Mouse (Mus musculus) embryonic facial prominence, embryonic 11.5 days (tissue): Measurements from ENCODE around the gene Ccdc149. TPM values are rescaled to one million over a fixed set of nuclear protein-coding genes. Genes with fewer than 3 reads are reported as not detected.
A peak's percentile ranks its signal among the peaks of the same experiment; 100 is the strongest.

Experiments used
- ATAC-seq: fragments of 200-750 bp; cut with Nextera tagmentation; replicated peaks from 2 replicates; pipeline ENCODE4 v1.8.0; 2017; ENCODE audit warnings: low read depth; ENCODE audit not compliant: insufficient number of reproducible peaks, low FRiP score, low TSS enrichment
- DNase-seq: peaks from one replicate; pipeline ENCODE4 v3.0.0-alpha.2; 2015; ENCODE audit warnings: low spot score
- H3K27ac ChIP-seq: fragments of 300-500 bp; sonication (generic); replicated peaks from 2 replicates; pipeline ENCODE4 v1.5.1; 2014; ENCODE audit warnings: mild to moderate bottlenecking, low read depth, low read length, control low read depth
- H3K27me3 ChIP-seq: fragments of 300-500 bp; sonication (generic); 2 replicates; pipeline ENCODE4 v1.6.1; 2014; ENCODE audit warnings: mild to moderate bottlenecking, low read length, moderate library complexity, mixed read lengths; ENCODE audit not compliant: control insufficient read depth, insufficient read depth
- H3K36me3 ChIP-seq: fragments of 300-500 bp; sonication (generic); replicated peaks from 2 replicates; pipeline ENCODE4 v1.6.1; 2014; ENCODE audit warnings: low read depth, mild to moderate bottlenecking, low read length, moderate library complexity, mixed read lengths; ENCODE audit not compliant: control insufficient read depth, insufficient read depth
- H3K4me1 ChIP-seq: fragments of 300-500 bp; sonication (generic); 2 replicates; pipeline ENCODE4 v1.6.1; 2014; ENCODE audit warnings: low read length, mixed read lengths; ENCODE audit not compliant: control insufficient read depth, insufficient read depth
- H3K4me2 ChIP-seq: fragments of 300-500 bp; sonication (generic); 2 replicates; pipeline ENCODE4 v1.6.1; 2014; ENCODE audit warnings: low read depth, mild to moderate bottlenecking, control low read depth, low read length, moderate library complexity
- H3K4me3 ChIP-seq: fragments of 300-500 bp; sonication (generic); 2 replicates; pipeline ENCODE4 v1.5.1; 2014; ENCODE audit warnings: low read depth, low read length, control low read depth
- H3K9ac ChIP-seq: fragments of 300-500 bp; sonication (generic); replicated peaks from 2 replicates; pipeline ENCODE4 v1.6.1; 2014; ENCODE audit warnings: mild to moderate bottlenecking, control low read depth, low read length
- H3K9me3 ChIP-seq: fragments of 300-500 bp; sonication (generic); replicated peaks from 2 replicates; pipeline ENCODE4 v1.6.1; 2016; ENCODE audit warnings: mild to moderate bottlenecking, low read length, inconsistent platforms, mixed read lengths; ENCODE audit not compliant: control insufficient read depth
- WGBS: fragments of 180-500 bp; shearing (Covaris S2); extraction: QIAGEN DNeasy Blood & Tissue Kit; methylation state at CpG from one replicate; pipeline ENCODE4 v1.1.7; 2014; 5-methylcytosine and 5-hydroxymethylcytosine counted together
- polyA plus RNA-seq: library from polyadenylated mRNA; unstranded; fragments of >200 nt; fragmentation: Nextera tagmentation; extraction: Ambion mirVana; gene quantifications from 2 replicates; pipeline ENCODE4 v1.2.1, GENCODE M21; 2014

The Ccdc149 gene
- polyA plus RNA-seq, 1 experiment from 2014 or later: 1.2 TPM

DNA sequence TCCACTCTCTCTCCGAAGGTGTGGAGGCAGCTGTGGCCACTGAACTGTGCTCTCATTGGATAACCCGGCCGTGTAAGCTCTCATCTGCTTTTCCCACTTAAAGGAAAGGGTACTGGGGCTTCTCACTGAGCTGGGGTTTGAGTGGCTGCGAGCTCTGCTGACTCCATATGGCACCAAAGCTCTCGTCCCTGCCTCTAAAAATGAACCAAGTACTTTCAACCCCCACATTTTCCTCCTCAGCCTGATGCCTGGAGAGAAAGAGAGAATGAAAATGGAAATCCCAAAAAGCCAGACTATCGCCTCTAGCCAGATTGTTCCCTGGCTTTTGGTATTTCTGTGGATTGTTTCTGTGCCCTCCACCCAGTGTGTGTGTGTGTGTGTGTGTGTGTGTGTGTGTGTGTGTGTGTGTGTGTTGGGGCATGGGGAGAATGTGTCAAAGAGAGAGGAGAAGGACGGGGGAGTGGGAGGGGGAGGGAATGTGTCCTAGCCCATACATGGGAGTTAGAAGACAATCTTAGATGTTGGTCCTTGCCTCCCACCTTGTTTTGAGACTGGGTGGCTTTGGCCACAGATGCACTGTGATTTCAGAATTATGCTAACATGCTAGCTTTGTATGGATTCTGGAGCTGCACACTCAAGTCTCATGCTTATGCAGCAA, 83.1 kb downstream of the Ccdc149 start:
- H3K4me3 ChIP-seq: no peak overlapping the region
- ATAC-seq (no peak), DNase-seq (no peak)
- H3K9ac ChIP-seq: no peak overlapping the region
- no peak overlapping the region for H3K4me2 ChIP-seq
- no peaks in the 10 kb centered on the region for H3K4me1 ChIP-seq
- no peaks in the 10 kb centered on the region for H3K27me3 ChIP-seq
- WGBS: 76% methylated on average over 7 of the region's 7 CpGs
- H3K27ac ChIP-seq: no peak overlapping the region
- H3K36me3 ChIP-seq: no peaks in the 10 kb centered on the region
- H3K9me3 ChIP-seq: no peaks in the 10 kb centered on the region

- no peak overlapping the region for H3K4me2 ChIP-seq
- DNase-seq: no peak
- H3K27me3 ChIP-seq: no peaks in the 10 kb centered on the region
- H3K36me3 ChIP-seq: no peaks in the 10 kb centered on the region
- H3K27ac ChIP-seq: no peak overlapping the region
- no peak overlapping the region for H3K4me3 ChIP-seq
- 59% methylated on average over 2 of the region's 2 CpGs for WGBS
- no peak for ATAC-seq
- H3K4me1 ChIP-seq: no peaks in the 10 kb centered on the region
- H3K9ac ChIP-seq: no peak overlapping the region
- no peaks in the 10 kb centered on the region for H3K9me3 ChIP-seq
Measured at GRCm38 (mm10) chr5:52386016-52386415, 85.3 kb downstream of the Ccdc149 start.

GRCm38 (mm10) chr5:52383748-52384147, 87.6 kb downstream of the Ccdc149 start:
- DNase-seq: no peak

DNA sequence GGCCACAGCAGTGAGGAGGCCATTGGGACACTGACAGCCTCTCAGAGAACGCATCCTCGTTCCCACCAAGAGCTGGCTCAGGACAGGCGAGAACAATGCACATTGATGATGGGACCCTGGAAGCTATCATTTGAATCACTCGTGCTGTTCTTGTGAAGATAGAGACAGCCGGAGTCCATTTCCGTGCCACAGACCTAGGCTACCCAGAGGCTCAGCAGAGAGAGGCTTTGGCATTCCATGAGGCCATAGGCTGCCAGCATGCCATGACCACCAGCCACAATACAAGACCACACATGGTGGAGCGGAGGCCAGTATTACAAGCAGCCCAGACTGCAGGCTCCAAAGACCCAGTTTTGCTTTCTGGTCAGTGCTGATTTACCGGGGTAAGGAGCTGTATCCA, 88.5 kb downstream of the Ccdc149 start:
- H3K27me3 ChIP-seq: no peaks in the 10 kb centered on the region
- no peak overlapping the region for H3K4me3 ChIP-seq
- H3K4me2 ChIP-seq: no peak overlapping the region
- H3K9ac ChIP-seq: no peak overlapping the region
- H3K27ac ChIP-seq: no peak overlapping the region
- no peak for DNase-seq
- no peaks in the 10 kb centered on the region for H3K9me3 ChIP-seq
- no peaks in the 10 kb centered on the region for H3K36me3 ChIP-seq
- no peak for ATAC-seq
- H3K4me1 ChIP-seq: no peaks in the 10 kb centered on the region
- WGBS: 80% methylated on average over 8 of the region's 8 CpGs

More at GRCm38 (mm10) chr5:52383748-52384147, 87.6 kb downstream of the Ccdc149 start:
- no peak overlapping the region for H3K4me2 ChIP-seq
- no peaks in the 10 kb centered on the region for H3K27me3 ChIP-seq
- 78% methylated on average over 5 of the region's 5 CpGs for WGBS
- no peak overlapping the region for H3K4me3 ChIP-seq
- no peak for ATAC-seq
- H3K4me1 ChIP-seq: no peaks in the 10 kb centered on the region
- no peaks in the 10 kb centered on the region for H3K9me3 ChIP-seq
- no peaks in the 10 kb centered on the region for H3K36me3 ChIP-seq
- H3K9ac ChIP-seq: no peak overlapping the region
- H3K27ac ChIP-seq: no peak overlapping the region

DNA sequence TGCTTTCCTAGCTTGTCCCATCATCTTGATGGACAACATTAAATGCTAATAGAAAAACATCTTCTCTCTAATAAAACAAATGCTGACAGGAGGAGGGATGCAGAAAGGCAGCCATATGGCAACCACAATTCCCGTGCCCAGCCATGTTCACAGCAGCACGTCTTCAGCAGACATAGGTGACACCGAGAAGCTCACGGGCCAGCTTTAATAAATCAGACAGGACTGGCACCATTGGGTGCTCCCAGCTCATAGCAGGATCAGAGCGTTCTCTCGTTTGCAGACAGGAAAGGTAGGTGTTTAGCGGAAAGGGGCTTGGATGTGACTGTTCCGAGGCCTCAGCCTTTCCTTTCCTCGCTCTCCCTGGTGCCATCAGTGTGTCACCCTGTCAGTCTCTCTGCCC, 95.5 kb downstream of the Ccdc149 start:
- no peak for DNase-seq

DNA sequence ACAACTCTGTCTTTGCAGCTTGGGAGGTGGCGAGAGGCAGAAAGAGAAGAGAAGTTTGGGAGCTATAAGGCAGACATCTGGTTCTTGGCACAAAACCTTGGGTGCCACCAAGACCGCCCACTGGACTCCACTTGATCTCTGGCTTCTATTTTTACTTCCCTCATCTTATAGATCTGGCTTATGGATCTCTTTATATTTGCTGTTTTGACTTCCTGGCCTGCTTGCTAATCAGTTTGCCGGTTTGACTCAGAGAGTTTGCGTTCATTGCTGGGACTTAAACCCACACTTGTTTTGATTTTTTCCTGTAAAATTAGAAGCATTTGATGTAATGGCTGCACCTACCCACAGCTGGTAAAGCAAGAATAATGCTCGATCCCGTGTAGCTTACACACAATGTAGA, 100.4 kb downstream of the Ccdc149 start:
- Histone ChIP-seq H3K4me1 (no peaks in the 10 kb centered on the region), H3K9ac (no peak overlapping the region), H3K27ac (no peak overlapping the region), H3K4me3 (no peak overlapping the region), H3K9me3 (no peaks in the 10 kb centered on the region), H3K27me3 (no peaks in the 10 kb centered on the region), H3K36me3 (no peaks in the 10 kb centered on the region), H3K4me2 (no peak overlapping the region)
- ATAC-seq: no peak
- 86% methylated on average over 6 of the region's 6 CpGs for WGBS
- DNase-seq: no peak

More for the DNA sequence above, 95.5 kb downstream of the Ccdc149 start:
- WGBS: 84% methylated on average over 9 of the region's 9 CpGs
- no peaks in the 10 kb centered on the region for H3K4me1 ChIP-seq
- H3K27ac ChIP-seq: no peak overlapping the region
- no peaks in the 10 kb centered on the region for H3K27me3 ChIP-seq
- H3K36me3 ChIP-seq: no peaks in the 10 kb centered on the region
- H3K9ac ChIP-seq: no peak overlapping the region
- H3K4me2 ChIP-seq: no peak overlapping the region
- H3K4me3 ChIP-seq: no peak overlapping the region
- no peaks in the 10 kb centered on the region for H3K9me3 ChIP-seq
- ATAC-seq: no peak

GRCm38 (mm10) chr5:52367866-52368840, 103.2 kb downstream of the Ccdc149 start:
- 48% methylated on average over 61 of the region's 63 CpGs for WGBS
- Histone ChIP-seq H3K4me2 (peak overlapping the region; percentile 8), H3K9ac (peak overlapping the region; percentile 64), H3K27ac (no peak overlapping the region), H3K4me1 (no peaks in the 10 kb centered on the region), H3K27me3 (no peaks in the 10 kb centered on the region), H3K36me3 (no peaks in the 10 kb centered on the region), H3K4me3 (peak overlapping the region; percentile 0; the same call in 1 of the 2 replicates), H3K9me3 (no peaks in the 10 kb centered on the region)
- DNase-seq (peak; percentile 21), ATAC-seq (peak; percentile 29; the same call in 1 of the 2 replicates)

GRCm38 (mm10) chr5:52366661-52367060, 104.7 kb downstream of the Ccdc149 start:
- Histone ChIP-seq H3K9me3 (no peaks in the 10 kb centered on the region), H3K4me3 (no peak overlapping the region), H3K36me3 (no peaks in the 10 kb centered on the region), H3K4me1 (no peaks in the 10 kb centered on the region), H3K27ac (no peak overlapping the region), H3K4me2 (no peak overlapping the region), H3K27me3 (no peaks in the 10 kb centered on the region), H3K9ac (no peak overlapping the region)
- no peak for DNase-seq
- ATAC-seq: no peak
- 56% methylated on average over 2 of the region's 2 CpGs for WGBS
